Mouse (Mus musculus): Measurements from ENCODE around the gene Ptprn2.

Gene Ptprn2

DNA sequence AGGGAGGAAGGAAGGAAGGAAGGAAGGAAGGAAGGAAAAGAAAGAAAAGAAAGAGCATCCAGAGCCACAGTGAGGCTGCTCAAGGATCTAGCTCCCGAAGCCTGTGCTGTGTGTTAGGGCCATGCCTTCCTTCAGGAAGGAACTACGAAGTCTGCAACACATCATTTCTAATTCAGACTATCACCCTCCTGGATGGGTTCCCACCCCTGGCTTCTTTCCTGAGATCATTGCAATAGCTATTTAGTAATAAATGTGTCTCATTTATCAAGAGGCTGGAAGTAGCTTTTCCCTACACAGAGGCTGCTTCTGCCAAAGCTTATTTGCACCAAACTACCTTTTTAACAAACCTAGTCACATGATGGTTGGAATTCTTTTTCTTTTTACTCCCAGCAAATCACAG, 801.9 kb downstream of the Ptprn2 start:
- no peak for DNase-seq

DNA sequence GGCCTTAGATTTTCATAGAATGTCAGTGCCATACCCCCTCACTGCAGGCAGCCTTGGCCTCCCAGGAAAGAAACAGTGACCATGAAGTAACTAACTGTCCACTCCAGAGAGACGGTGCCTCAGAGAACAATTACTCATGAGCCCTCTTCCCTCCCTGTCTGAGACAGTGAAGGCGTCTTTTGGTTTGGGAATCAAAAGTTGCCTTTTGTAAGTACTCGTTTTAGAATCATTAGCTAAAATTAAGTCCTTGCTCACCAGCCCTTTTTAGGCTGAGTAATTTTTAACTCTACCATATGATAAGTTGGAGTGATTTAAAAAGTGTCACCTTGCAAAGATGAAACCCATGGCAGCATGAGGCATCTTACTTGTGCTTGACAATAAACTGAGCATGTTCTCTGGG, 806.4 kb downstream of the Ptprn2 start:
- no peak for DNase-seq

DNA sequence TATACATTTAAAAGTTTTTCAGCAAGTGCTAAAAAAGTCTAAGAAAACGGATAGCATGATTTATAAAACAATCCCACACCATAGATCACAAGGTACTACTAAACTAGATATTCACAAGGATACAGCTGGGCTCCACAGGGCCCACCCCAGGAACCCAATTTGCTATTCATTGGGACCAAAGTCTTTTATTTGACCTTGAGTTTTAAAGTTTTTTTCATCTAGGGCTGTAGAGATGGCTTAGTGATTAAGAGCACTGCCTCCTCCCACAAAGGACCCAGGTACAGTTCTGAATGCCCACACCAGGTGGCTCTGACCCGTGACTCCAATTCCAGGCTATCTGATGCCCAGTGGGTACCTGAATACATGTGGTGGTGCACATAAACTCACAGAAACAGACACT, 811.3 kb downstream of the Ptprn2 start:
- DNase-seq, result no peak

DNA sequence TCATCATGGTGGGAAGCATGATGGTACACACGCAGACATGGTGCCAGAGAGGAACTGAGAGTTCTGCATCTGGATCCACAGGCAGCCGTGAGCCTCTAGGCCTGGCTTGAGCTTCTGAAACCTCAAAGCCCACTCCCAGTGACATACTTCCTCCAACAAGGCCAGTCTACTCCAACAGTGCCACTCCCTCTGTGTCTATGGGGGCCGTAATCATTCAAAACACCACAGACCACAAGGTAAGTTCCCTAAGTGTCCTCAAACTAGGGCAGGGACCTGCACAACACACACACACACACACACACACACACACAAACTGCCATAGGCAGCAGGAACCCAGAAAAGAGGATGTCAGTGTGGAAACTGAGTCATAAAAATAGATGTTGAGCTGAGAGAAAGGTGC, 813.6 kb downstream of the Ptprn2 start:
- DNase-seq, result no peak

DNA sequence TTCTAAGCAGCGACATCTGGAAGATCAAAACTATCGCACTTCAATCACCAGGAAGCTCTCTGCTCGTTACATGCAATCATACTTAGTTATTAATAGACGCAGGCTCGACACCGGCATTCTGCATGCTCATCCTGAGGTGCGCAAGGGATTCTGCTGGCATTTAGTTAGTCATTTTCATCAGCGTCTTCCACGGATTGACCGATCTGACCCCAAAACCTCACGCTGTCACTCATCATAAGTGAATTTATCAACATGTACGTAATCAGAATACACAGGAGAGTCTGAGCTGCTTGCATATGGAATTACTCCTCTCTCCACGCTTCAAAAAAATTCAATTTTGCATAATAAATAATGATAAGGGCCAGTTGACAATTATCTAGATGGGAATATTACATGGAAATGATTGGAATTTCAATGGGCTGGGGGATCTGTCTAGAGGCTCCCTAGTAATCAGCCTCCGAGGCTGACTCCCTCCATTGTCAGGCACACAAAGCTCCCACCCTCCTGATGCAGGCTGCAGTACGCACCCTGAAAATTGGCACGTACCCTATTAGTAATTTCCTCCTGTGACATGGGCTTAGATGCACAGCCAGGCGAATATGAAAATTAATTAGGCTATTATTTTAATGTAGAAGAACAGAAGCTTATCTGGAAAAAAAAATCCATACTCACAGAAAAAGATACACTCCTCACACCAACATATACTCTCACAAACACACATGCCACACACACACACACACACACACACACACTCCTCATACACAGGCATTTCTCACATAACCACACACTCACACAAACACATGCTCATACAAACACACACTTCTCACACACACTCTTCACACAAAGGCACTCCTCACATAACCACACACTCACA, 819.5 kb downstream of the Ptprn2 start:
- DNase-seq, result no peak

DNA sequence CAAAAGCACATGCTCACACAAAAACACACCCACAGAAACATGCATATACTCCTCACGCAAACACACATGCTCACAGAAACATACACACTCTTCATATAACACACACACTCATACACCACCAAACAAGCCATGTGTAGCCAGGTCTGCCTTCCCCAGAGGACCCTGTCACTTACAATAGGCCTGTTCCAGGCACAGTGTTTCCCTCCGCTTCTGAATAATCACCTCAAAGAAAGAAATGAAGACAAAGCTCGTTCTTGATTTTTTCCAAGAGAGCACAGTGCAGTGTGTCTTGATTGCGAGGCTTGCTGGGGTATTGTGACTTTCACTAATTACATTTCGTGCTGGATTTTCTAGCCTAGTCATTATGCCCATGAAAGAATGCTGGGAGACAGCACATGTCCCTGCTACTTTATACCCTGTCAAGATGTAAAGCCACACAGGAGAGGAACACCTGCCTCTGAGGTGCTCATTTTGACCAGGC, 820.1 kb downstream of the Ptprn2 start:
- DNase-seq, result no peak

DNA sequence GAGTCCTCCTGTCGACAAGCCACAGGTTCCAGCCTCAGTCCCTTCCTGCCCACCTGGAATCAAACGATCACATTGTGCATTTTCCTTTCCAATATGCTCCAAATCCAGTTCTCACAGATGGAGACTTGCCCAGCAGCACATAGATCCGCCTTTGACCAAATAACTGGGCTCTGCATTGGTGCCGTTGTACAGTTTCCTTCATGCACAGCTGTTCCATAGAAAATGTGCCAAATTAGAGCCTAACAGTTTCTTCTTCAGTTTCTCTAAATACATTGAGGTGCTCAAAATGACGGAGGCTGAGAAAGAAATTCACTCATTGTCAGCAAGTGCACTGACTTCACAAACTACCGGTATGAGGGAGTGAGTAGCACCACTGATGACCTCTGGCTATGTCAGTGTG, 826.6 kb downstream of the Ptprn2 start:
- DNase-seq, result no peak

DNA sequence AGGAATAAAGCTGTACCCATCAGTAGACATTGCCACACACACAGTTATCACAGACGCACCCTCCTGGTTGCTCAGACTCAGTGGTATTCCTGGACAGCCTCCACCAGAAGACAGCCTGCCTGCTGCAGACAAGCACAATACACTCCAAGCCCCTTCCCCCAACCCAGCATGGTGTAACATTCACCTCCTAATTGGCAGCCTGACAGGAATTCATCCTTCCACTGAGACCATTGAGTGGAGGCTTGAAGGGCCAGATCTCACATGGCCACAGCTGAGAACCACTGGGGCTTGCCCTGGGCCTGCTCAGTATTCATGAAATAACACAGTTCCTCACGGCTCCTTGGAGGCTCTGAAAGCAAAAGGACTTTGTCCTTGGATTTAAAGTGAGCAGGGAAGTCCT, 829.5 kb downstream of the Ptprn2 start:
- no peak for DNase-seq

DNA sequence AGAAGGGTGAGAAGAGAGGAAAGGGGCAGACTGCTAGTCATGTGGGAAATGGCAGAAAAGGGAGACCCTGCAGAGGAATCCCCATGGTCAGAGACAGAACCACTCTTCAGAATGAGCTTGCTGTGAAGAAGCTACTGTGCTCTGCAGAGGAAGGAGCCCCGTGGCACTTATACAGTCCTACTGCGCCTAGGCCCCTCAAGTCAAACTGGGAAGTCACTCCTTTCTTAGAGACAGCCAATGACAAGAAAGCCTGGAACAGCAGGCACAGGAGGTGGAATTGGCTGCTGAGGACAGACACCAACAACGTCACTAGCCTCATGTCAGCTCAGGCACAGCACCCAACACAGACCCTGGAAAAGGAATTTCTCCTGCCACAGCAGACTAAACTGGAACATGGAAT, 830.1 kb downstream of the Ptprn2 start:
- DNase-seq, result no peak

DNA sequence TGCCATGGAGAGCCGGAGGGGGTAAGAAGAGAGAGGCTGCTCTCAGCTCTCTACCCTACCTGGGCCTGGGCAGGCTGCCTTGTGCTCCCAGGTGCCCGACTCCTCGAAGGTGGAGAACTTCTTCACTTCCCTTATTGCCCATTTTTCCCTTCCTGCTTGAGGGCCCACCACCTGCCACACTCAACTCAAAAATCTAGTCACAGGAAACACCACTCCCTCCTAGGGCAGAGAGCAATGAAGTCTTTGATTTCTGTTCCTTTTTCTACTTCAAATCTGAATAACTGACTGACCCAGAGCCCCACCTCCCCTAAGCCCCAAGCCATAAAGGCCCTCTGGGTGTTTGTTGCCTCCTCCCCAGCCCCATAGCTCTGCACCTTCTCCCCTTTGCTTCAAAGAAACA, 832.7 kb downstream of the Ptprn2 start:
- DNase-seq, result no peak

DNA sequence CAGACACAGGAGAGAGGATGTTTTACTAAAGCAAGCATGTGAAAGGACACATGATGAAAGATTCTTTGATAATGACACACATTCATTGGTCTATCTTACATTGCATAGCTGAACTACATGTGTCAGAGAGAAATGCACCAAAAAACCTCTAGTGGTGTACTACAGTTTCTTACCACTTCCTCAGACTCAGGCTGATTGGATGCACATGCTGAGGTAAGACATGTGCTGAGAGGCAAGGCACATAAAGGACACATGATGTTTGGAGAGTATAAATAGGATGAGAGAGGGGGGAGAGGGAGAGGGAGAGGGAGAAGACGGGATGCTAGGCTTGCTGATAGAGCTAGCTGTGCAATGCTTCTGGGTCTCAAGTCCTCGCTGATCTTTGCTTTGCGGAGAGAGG, 837.5 kb downstream of the Ptprn2 start:
- DNase-seq, result no peak
